Mouse (Mus musculus) testis, adult 2 months (tissue): ENCODE data around the gene Babam2.

Source experiments
- CTCF ChIP-seq: fragments of 200-500 bp; IDR thresholded peaks from 2 replicates; pipeline ENCODE4 v1.5.1; 2012; ENCODE audit warnings: low read depth, mild to moderate bottlenecking, inconsistent platforms, low read length, moderate library complexity; ENCODE audit not compliant: control insufficient read depth, insufficient read depth, insufficient replicate concordance
- POLR2A ChIP-seq: fragments of 200-500 bp; IDR thresholded peaks from 2 replicates; pipeline ENCODE4 v1.6.1; 2012; ENCODE audit warnings: low read depth, mild to moderate bottlenecking, inconsistent platforms, low read length, moderate library complexity; ENCODE audit not compliant: control insufficient read depth

DNA sequence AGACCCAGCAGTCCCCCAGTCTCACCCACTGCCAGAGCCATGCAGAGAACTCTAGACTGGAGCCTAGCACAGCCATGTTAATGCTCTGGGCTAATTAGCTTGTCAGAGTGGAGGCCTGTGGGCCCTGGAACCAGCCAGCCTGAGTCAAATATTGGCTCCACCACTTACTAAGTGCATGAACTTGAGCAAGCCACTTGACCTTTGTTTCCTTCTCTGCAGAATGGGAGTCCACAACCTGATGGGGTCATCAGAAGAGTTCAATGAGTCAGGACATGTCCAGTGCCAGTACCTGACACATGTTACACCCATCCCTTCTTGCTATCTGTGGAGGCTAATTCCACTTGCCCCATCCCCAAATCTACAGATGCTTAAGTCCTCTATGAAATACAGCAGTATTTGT is 394.8 kb downstream of the Babam2 start:
- TF ChIP-seq CTCF = no peak
- no peak for TF ChIP-seq POLR2A
